Mouse (Mus musculus) kidney, adult 18-20 months (tissue): ENCODE results near the gene Ctnnd2.

ENCODE experiments used
- DNase-seq: peaks from one replicate; pipeline ENCODE4 v3.0.0; 2021

Ctnnd2 gene

GRCm38 (mm10) chr15:30660539-30661149 is 488.3 kb downstream of the Ctnnd2 start:
- no peak for DNase-seq

GRCm38 (mm10) chr15:30661689-30662422 is 489.5 kb downstream of the Ctnnd2 start:
- no peak for DNase-seq

GRCm38 (mm10) chr15:30667819-30668587 is 495.6 kb downstream of the Ctnnd2 start:
- DNase-seq, result no peak

GRCm38 (mm10) chr15:30681939-30682338 is 509.5 kb downstream of the Ctnnd2 start:
- DNase-seq, result no peak

- no peak for DNase-seq
Measured at GRCm38 (mm10) chr15:30682360-30683119, 510.1 kb downstream of the Ctnnd2 start.

GRCm38 (mm10) chr15:30686206-30687101 is 514.1 kb downstream of the Ctnnd2 start:
- DNase-seq, result no peak

GRCm38 (mm10) chr15:30693754-30694205 is 521.4 kb downstream of the Ctnnd2 start:
- no peak for DNase-seq

- no peak for DNase-seq
Measured at GRCm38 (mm10) chr15:30694286-30694685, 521.9 kb downstream of the Ctnnd2 start.

- DNase-seq, result no peak
Measured at GRCm38 (mm10) chr15:30695859-30696258, 523.5 kb downstream of the Ctnnd2 start.

- no peak for DNase-seq
Measured at GRCm38 (mm10) chr15:30697356-30697755, 525.0 kb downstream of the Ctnnd2 start.

- no peak for DNase-seq
Measured at GRCm38 (mm10) chr15:30700762-30701161, 528.4 kb downstream of the Ctnnd2 start.

GRCm38 (mm10) chr15:30701592-30701991 is 529.2 kb downstream of the Ctnnd2 start:
- DNase-seq, result no peak

GRCm38 (mm10) chr15:30709026-30709753 is 536.8 kb downstream of the Ctnnd2 start:
- DNase-seq, result no peak

- no peak for DNase-seq
Measured at GRCm38 (mm10) chr15:30709754-30710105, 537.3 kb downstream of the Ctnnd2 start.

- DNase-seq, result no peak
Measured at GRCm38 (mm10) chr15:30714823-30715222, 542.4 kb downstream of the Ctnnd2 start.

GRCm38 (mm10) chr15:30718811-30719210 is 546.4 kb downstream of the Ctnnd2 start:
- no peak for DNase-seq

- DNase-seq, result no peak
Measured at GRCm38 (mm10) chr15:30719226-30719625, 546.8 kb downstream of the Ctnnd2 start.

GRCm38 (mm10) chr15:30721098-30721497 is 548.7 kb downstream of the Ctnnd2 start:
- no peak for DNase-seq

- DNase-seq, result no peak
Measured at GRCm38 (mm10) chr15:30726066-30726465, 553.7 kb downstream of the Ctnnd2 start.

- DNase-seq, result no peak
Measured at GRCm38 (mm10) chr15:30738178-30738577, 565.8 kb downstream of the Ctnnd2 start.

GRCm38 (mm10) chr15:30740728-30741127 is 568.3 kb downstream of the Ctnnd2 start:
- peak; percentile 40 for DNase-seq
